Mouse (Mus musculus): ENCODE measurements around the gene Bhmt2. TPM values are rescaled to one million over a fixed set of nuclear protein-coding genes. Genes with fewer than 3 reads are reported as not detected.

Gene Bhmt2
- polyA plus RNA-seq, 1 experiment = not detected

DNA sequence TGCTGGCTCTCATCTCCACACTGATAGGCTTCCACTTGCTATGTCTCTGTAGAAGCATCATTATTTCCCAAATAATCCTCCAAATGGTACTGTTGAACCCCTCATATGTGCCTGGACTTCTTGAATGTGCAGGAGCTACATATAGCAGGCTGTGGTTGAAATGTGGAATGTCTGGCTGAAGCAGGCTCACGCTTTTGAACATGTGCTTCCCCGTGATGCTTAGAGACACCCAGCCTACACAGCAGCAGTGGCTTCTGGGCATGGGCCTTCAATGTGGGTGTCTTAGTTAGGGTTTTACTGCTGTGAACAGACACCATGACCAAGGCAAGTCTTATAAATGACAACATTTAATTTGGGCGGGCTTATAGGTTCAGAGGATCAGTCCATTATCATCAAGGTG is 66.4 kb downstream of the Bhmt2 start:
- no peaks in the 10 kb centered on the region for H3K36me3 ChIP-seq (ENCODE audit: control insufficient read depth, insufficient read depth)
- peaks cover 3% of the 10 kb centered on the region for H3K27me3 ChIP-seq (ENCODE audit: control insufficient read depth, insufficient read depth, insufficient read length)
- H3ac ChIP-seq (ENCODE audit: control insufficient read depth, insufficient read length, low read depth) = no peak overlapping the region
- no peaks in the 10 kb centered on the region for H3K79me3 ChIP-seq (ENCODE audit: low read depth)
- no peaks in the 10 kb centered on the region for H3K79me2 ChIP-seq (ENCODE audit: control insufficient read depth, insufficient read depth)
- TF ChIP-seq CEBPB (IDR thresholded peaks at IDR 0.05; ENCODE audit: low read depth) (no peak), MYOG (IDR thresholded peaks at IDR 0.05; ENCODE audit: control insufficient read depth, extremely low read depth, insufficient read length) (no peak)
- no peak overlapping the region for H3K4me3 ChIP-seq (ENCODE audit: insufficient read depth, poor library complexity, severe bottlenecking)

DNA sequence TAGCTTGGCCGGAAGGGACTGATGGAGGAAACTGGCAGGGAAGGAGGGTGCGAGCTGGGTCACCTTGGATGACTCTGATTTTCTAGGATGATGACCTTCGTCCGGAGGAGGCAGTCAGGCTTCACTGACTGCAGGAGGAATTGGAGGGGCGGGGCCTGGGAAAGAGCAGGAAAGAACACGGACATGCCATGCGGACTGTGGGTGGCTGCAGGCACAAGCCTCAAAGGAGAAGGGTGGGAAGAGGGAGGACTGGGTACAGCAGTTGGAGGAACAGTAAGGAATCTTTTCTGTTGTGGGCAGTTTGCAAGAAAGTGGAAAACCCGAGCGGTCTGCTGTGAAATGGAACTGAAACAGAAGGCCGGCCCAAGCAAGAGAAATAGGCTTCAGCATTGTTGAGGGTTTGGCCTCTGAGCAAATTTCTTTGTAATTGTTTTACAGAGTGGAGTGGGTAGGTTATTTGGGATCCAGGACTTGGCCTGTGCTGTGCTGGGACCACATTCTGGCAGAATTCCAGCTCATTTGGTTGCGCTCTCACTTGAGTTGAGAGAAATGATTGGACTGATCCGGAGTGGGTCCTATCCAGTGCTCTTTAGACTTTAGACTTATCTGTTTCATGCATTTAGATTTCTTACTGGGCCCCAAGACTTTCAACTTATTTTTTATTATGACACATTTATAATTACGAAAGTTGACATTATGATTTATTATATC is 67.1 kb downstream of the Bhmt2 start:
- Histone ChIP-seq H3K79me3 (ENCODE audit: low read depth) (no peaks in the 10 kb centered on the region), H3K27me3 (ENCODE audit: control insufficient read depth, insufficient read depth, insufficient read length) (peaks cover 3% of the 10 kb centered on the region), H3K36me3 (ENCODE audit: control insufficient read depth, insufficient read depth) (no peaks in the 10 kb centered on the region), H3K79me2 (ENCODE audit: control insufficient read depth, insufficient read depth) (no peaks in the 10 kb centered on the region), H3ac (ENCODE audit: control insufficient read depth, insufficient read length, low read depth) (no peak overlapping the region), H3K4me3 (ENCODE audit: insufficient read depth, poor library complexity, severe bottlenecking) (no peak overlapping the region)
- TF ChIP-seq MYOG (IDR thresholded peaks at IDR 0.05; ENCODE audit: control insufficient read depth, extremely low read depth, insufficient read length) = no peak
- TF ChIP-seq CTCF (IDR thresholded peaks at IDR 0.05; ENCODE audit: control insufficient read depth, insufficient read depth, insufficient read length) = no peak
- no peak for TF ChIP-seq USF1 (IDR thresholded peaks at IDR 0.05; ENCODE audit: low read depth)
- no peak for TF ChIP-seq CEBPB (IDR thresholded peaks at IDR 0.05; ENCODE audit: low read depth)
- TF ChIP-seq MAX (IDR thresholded peaks at IDR 0.05) = no peak
- no peak for TF ChIP-seq MYOD1 (IDR thresholded peaks at IDR 0.05; ENCODE audit: control insufficient read depth, insufficient read length, low read depth)
- TF ChIP-seq FOSL1 (IDR thresholded peaks at IDR 0.05; ENCODE audit: insufficient read depth, low read length, poor library complexity, severe bottlenecking) = no peak

Other genes with a start within 250 kb of the Bhmt2 start
- 3.2 TPM for gene Jmy, start 174.5 kb downstream of the Bhmt2 start, polyA plus RNA-seq (2012; fragmentation: generic; extraction: Trizol)
- not detected for gene Bhmt, start 36.3 kb downstream of the Bhmt2 start, polyA plus RNA-seq (2012; fragmentation: generic; extraction: Trizol)
- not detected for gene Dmgdh, start 131 bp upstream of the Bhmt2 start, polyA plus RNA-seq (2012; fragmentation: generic; extraction: Trizol)
- gene Arsb, start 97.3 kb upstream of the Bhmt2 start, polyA plus RNA-seq (2012; fragmentation: generic; extraction: Trizol) = 9.2 TPM